Mouse (Mus musculus): Measurements from ENCODE around the gene Ap1m2.

Gene Ap1m2

GRCm38 (mm10) chr9:21321513-21321835 lies 9.3 kb upstream of the Ap1m2 start:
- TF ChIP-seq NANOG (IDR thresholded peaks at IDR 0.05; ENCODE audit: borderline replicate concordance, low read length) (no peak), CTCF (conservative IDR thresholded peaks at IDR 0.05; ENCODE audit: low read length) (no peak), POU5F1 (IDR thresholded peaks at IDR 0.05; ENCODE audit: borderline replicate concordance, low read length) (no peak)
- no peaks in the 10 kb centered on the region for H3K36me3 ChIP-seq (ENCODE audit: insufficient read depth, low read length)
- H3K27me3 ChIP-seq (ENCODE audit: insufficient read depth, low read length), result peaks cover 11% of the 10 kb centered on the region
- peaks cover 64% of the 10 kb centered on the region for H3K4me1 ChIP-seq (replicated peaks; ENCODE audit: low read depth, low read length)
- no peaks in the 10 kb centered on the region for H3K9me3 ChIP-seq (ENCODE audit: low read length)
- peak overlapping the region; percentile 85 for H3K4me3 ChIP-seq (replicated peaks; ENCODE audit: low read length)

- H3K36me3 ChIP-seq (ENCODE audit: insufficient read depth, low read length), result no peaks in the 10 kb centered on the region
- H3K4me3 ChIP-seq (replicated peaks; ENCODE audit: low read length), result peak within 1 kb of the TSS; percentile 85
- no peaks in the 10 kb centered on the region for H3K9me3 ChIP-seq (ENCODE audit: low read length)
- peaks cover 68% of the 10 kb centered on the region for H3K4me1 ChIP-seq (replicated peaks; ENCODE audit: low read depth, low read length)
- TF ChIP-seq POU5F1 (IDR thresholded peaks at IDR 0.05; ENCODE audit: borderline replicate concordance, low read length), result no peak
- TF ChIP-seq NANOG (IDR thresholded peaks at IDR 0.05; ENCODE audit: borderline replicate concordance, low read length), result no peak
- no peak for TF ChIP-seq CTCF (conservative IDR thresholded peaks at IDR 0.05; ENCODE audit: low read length)
- peaks cover 11% of the 10 kb centered on the region for H3K27me3 ChIP-seq (ENCODE audit: insufficient read depth, low read length)
Measured at GRCm38 (mm10) chr9:21320619-21321512, 8.7 kb upstream of the Ap1m2 start, which contains the start of gene Slc44a2. Slc44a2 (plus strand) TSS chr9:21320698.

DNA sequence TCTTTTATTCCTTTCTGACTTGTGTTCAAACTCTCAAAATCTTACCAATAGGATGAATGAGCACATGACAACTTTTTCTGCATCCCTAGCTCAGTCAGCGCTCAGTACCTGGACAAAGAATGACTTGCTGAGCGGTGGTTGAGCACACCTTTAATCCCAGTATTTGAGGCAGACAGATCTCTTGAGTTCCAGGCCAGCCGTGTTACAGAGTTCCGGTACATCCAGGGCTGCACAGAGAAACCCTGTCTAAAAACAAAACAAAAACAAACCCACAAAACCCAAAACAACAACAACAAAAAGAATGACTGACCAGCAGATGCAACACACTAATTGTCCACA lies 8.1 kb upstream of the Ap1m2 start:
- H3K9me3 ChIP-seq (ENCODE audit: low read length), result no peaks in the 10 kb centered on the region
- H3K4me1 ChIP-seq (replicated peaks; ENCODE audit: low read depth, low read length), result peaks cover 74% of the 10 kb centered on the region
- H3K36me3 ChIP-seq (ENCODE audit: insufficient read depth, low read length), result no peaks in the 10 kb centered on the region
- peaks cover 11% of the 10 kb centered on the region for H3K27me3 ChIP-seq (ENCODE audit: insufficient read depth, low read length)
- H3K4me3 ChIP-seq (replicated peaks; ENCODE audit: low read length), result peak overlapping the region; percentile 85
- TF ChIP-seq CTCF (conservative IDR thresholded peaks at IDR 0.05; ENCODE audit: low read length) (no peak), POU5F1 (IDR thresholded peaks at IDR 0.05; ENCODE audit: borderline replicate concordance, low read length) (no peak), NANOG (IDR thresholded peaks at IDR 0.05; ENCODE audit: borderline replicate concordance, low read length) (no peak)

- no peaks in the 10 kb centered on the region for H3K9me3 ChIP-seq (ENCODE audit: low read length)
- H3K4me3 ChIP-seq (replicated peaks; ENCODE audit: low read length), result no peak overlapping the region
- no peaks in the 10 kb centered on the region for H3K36me3 ChIP-seq (ENCODE audit: insufficient read depth, low read length)
- no peak for TF ChIP-seq NANOG (IDR thresholded peaks at IDR 0.05; ENCODE audit: borderline replicate concordance, low read length)
- 0 out of 2 replicates have a peak, but pooled peaks have one; percentile 5 for TF ChIP-seq CTCF (conservative IDR thresholded peaks at IDR 0.05; ENCODE audit: low read length)
- no peak for TF ChIP-seq POU5F1 (IDR thresholded peaks at IDR 0.05; ENCODE audit: borderline replicate concordance, low read length)
- H3K27me3 ChIP-seq (ENCODE audit: insufficient read depth, low read length), result peaks cover 11% of the 10 kb centered on the region
- H3K4me1 ChIP-seq (replicated peaks; ENCODE audit: low read depth, low read length), result peaks cover 76% of the 10 kb centered on the region
Measured at GRCm38 (mm10) chr9:21319503-21319902, 7.4 kb upstream of the Ap1m2 start.

DNA sequence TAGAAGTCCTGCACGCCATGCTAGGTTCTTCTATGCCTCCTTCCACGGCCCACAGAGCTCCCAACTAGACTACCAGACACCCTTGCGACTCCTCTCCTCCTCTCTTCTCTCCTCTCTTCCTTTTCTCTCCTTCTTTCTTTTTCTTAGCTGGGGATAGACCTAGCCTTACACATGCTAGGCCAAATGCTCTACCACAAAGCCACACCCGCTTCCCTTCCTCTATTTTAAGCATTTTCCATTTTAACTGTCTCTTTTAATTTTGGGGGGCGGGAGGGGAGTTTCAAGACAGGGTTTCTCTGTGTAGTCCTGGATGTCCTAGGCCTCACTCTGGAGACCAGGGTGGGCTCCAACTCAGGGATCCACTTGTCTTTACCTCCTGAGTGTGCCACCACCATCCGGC lies 6.7 kb upstream of the Ap1m2 start:
- H3K9me3 ChIP-seq (ENCODE audit: low read length), result no peaks in the 10 kb centered on the region
- peaks cover 11% of the 10 kb centered on the region for H3K27me3 ChIP-seq (ENCODE audit: insufficient read depth, low read length)
- peaks cover 75% of the 10 kb centered on the region for H3K4me1 ChIP-seq (replicated peaks; ENCODE audit: low read depth, low read length)
- no peaks in the 10 kb centered on the region for H3K36me3 ChIP-seq (ENCODE audit: insufficient read depth, low read length)
- no peak for TF ChIP-seq CTCF (conservative IDR thresholded peaks at IDR 0.05; ENCODE audit: low read length)
- H3K4me3 ChIP-seq (replicated peaks; ENCODE audit: low read length), result no peak overlapping the region

GRCm38 (mm10) chr9:21316696-21317095 lies 4.6 kb upstream of the Ap1m2 start:
- TF ChIP-seq NANOG (IDR thresholded peaks at IDR 0.05; ENCODE audit: borderline replicate concordance, low read length) (no peak), POU5F1 (IDR thresholded peaks at IDR 0.05; ENCODE audit: borderline replicate concordance, low read length) (no peak), CTCF (conservative IDR thresholded peaks at IDR 0.05; ENCODE audit: low read length) (no peak)
- Histone ChIP-seq H3K36me3 (ENCODE audit: insufficient read depth, low read length) (no peaks in the 10 kb centered on the region), H3K9me3 (ENCODE audit: low read length) (no peaks in the 10 kb centered on the region), H3K4me1 (replicated peaks; ENCODE audit: low read depth, low read length) (peaks cover 74% of the 10 kb centered on the region), H3K27me3 (ENCODE audit: insufficient read depth, low read length) (peaks cover 20% of the 10 kb centered on the region), H3K4me3 (replicated peaks; ENCODE audit: low read length) (no peak overlapping the region)

DNA sequence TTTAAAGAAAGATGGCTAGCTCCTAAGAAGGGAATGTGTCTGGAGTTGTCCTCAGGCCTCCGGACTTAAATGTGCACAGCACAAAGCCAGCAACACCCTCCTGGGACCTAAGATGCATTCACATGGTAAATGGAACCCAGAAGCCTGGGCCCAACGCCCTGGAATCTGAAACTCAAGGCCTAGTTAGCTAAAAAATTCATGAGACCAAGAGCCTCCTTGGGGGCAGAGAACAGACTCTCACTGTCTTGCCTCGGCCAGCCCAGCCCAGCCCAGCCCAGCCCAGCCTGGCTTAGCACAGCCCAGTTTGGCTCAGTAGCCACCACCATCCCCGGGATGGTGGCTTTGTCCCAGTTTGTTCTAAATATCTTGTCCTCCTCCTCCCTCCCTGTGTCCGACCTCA lies 3.3 kb upstream of the Ap1m2 start:
- Histone ChIP-seq H3K27me3 (ENCODE audit: insufficient read depth, low read length) (peaks cover 18% of the 10 kb centered on the region), H3K4me3 (replicated peaks; ENCODE audit: low read length) (peak overlapping the region; percentile 20), H3K36me3 (ENCODE audit: insufficient read depth, low read length) (no peaks in the 10 kb centered on the region), H3K9me3 (ENCODE audit: low read length) (no peaks in the 10 kb centered on the region), H3K4me1 (replicated peaks; ENCODE audit: low read depth, low read length) (peaks cover 70% of the 10 kb centered on the region)
- no peak for TF ChIP-seq POU5F1 (IDR thresholded peaks at IDR 0.05; ENCODE audit: borderline replicate concordance, low read length)
- TF ChIP-seq NANOG (IDR thresholded peaks at IDR 0.05; ENCODE audit: borderline replicate concordance, low read length), result no peak

DNA sequence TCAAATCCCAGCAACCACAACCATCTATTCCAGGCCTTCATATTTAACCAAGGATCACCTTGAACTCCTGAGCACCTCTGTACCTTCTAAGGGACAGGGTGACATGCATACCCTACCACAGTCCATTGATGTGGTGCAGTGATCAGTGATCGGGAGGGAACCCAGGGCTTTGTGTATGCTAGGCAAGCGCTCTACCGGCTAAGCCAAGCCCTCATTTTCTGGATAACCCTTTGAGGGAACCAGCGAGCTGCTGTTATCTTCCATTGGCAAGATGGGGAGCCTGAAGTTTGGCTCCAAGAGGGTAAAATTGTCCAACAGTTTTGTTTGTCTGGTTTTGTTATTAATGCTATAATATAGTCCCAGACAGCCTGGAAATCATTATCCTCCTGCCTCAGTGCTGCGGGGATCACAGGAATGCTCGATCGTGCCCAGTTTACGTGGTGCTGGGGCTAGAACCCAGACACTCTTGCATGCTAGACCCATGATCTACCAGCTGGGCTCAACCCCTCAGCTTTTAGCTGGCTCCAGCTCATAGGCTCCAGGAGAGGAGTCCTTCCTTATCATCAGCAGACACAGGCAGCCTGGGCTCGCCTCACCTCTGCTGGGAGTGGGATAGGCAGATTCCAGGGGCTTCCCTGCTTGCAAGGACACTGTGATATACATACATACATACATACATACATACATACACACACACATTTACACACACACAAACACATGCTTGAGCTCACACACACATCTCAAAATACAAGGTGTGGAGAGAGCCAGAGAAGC lies 2.4 kb upstream of the Ap1m2 start:
- no peak overlapping the region; the same call in 1 of the 2 replicates for H3K4me3 ChIP-seq (replicated peaks; ENCODE audit: low read length)
- H3K36me3 ChIP-seq (ENCODE audit: insufficient read depth, low read length), result no peaks in the 10 kb centered on the region
- H3K4me1 ChIP-seq (replicated peaks; ENCODE audit: low read depth, low read length), result peaks cover 72% of the 10 kb centered on the region
- H3K27me3 ChIP-seq (ENCODE audit: insufficient read depth, low read length), result peaks cover 18% of the 10 kb centered on the region
- TF ChIP-seq CTCF (conservative IDR thresholded peaks at IDR 0.05; ENCODE audit: low read length) (no peak), POU5F1 (IDR thresholded peaks at IDR 0.05; ENCODE audit: borderline replicate concordance, low read length) (no peak), NANOG (IDR thresholded peaks at IDR 0.05; ENCODE audit: borderline replicate concordance, low read length) (no peak)
- H3K9me3 ChIP-seq (ENCODE audit: low read length), result no peaks in the 10 kb centered on the region

All from E14TG2a.4 (cell line).